Mouse (Mus musculus): Measurements from ENCODE around the gene Thpo.
A peak's percentile ranks its signal among the peaks of the same experiment; 100 is the strongest.

Gene Thpo

GRCm38 (mm10) chr16:20733731-20734730 is at the start of gene Thpo:
Gene Thpo, minus strand, starts transcription at chr16:20734511.
- DNase-seq: peak; percentile 69

GRCm38 (mm10) chr16:20783891-20784290 is 49.6 kb upstream of the Thpo start:
- no peak for DNase-seq

DNA sequence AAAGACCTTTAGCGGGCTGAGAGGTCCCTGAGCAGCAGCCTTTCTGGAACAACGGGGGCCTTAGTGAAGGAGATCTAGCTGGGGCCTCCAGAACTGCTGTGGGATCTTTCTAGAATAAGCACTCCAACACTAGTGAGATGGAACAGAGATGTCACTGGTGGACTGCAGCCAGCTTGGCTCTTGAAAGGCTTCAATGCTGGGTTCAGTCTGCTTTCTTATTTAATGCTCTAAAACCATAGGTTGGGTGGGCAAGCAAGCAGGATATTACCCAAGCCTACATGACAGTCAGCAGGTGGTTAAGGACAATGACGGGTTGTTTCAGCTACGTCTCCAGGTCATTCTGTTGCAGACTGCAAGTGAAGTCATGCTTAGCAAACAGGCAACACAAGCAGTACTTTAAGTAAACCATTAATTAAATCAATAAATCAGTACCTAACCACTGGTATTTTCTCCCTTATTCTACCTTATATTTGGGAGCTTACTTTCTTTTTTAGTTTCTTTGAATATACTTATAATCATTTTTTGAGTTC is 46.9 kb upstream of the Thpo start:
- no peak for DNase-seq

GRCm38 (mm10) chr16:20779846-20780245 is 45.5 kb upstream of the Thpo start:
- DNase-seq: peak; percentile 68

GRCm38 (mm10) chr16:20775021-20775420 is 40.7 kb upstream of the Thpo start:
- peak; percentile 58 for DNase-seq

DNA sequence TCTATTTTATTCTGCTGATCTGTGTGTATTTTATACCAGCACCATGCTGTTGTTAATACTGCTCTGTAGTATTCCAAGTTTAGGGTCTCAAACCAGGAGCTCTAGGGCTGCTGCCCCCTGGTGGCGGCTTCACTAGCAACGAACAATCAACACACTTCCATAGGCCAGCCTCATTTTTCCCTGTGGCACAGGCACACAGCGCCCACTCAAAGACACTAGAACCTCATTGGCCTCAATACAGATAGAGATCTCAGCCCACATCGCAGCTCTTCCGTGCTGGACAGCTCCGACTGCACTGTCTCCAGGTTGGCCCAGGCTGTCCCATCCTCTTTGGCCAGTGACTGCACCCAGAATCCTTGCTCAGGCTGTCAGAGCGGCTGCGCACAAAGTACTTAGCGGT is 30.9 kb upstream of the Thpo start:
- DNase-seq: no peak

- no peak for DNase-seq
Observed at GRCm38 (mm10) chr16:20761681-20762080, 27.4 kb upstream of the Thpo start.

- DNase-seq: no peak
Observed at GRCm38 (mm10) chr16:20757385-20757784, 23.1 kb upstream of the Thpo start.

DNA sequence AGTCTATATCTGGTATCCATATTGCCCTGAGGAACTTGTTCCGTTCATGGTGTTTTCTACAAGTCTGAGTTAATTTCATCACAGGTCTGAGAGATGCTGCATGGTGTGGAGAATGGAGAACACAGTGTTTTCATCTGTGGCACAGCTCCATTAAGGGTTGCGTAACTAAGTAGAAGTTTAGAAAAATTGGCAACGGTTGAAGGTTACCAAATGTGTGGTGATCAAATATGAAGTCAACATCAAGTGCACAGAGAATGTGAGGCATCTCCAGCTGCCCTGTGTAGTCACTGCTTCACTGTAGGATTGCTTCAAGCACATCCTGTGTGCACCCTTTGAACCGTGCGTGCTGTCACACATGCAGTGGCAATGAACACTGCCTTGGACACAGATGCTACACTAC is 21.7 kb upstream of the Thpo start:
- no peak for DNase-seq

DNA sequence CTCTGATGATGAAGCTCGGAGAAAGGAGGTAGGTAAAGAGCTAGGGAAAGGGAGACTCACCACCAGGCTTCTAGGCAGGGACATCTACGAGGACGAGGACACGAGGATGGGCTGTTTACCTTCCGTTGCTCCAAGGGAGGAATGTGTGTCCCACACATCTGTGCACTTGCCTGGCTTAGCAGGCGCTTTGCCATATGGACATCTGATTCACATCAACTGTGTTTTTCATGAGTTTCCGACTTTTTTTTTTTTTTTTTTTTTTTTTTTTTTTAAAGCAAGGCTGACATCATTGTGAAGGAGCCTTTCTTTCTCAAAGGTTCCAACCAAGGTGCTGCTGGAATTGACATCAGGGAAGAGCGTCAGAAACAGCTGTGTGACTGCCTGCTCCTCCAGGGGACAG is 16.2 kb upstream of the Thpo start:
- DNase-seq: no peak

DNA sequence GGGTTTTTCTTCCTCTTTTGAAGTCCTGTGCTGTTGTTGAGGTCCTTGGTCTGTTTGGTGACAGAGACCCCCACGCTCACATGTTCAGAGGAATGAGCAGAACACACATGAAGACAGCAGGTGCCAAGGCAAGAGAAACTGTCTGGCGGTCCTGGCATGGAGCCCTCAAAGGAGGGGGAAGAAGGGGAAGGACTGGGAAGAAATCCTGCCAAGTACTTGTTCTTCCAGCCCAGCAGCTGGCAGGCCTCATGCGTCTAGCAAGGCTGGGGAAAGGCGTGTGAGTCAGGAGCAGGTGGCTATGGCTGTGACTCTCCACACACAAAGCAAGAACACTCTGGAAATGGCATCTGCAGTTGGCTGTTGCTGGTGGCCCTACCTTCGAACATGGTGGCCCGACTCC is 12.3 kb upstream of the Thpo start:
- no peak for DNase-seq

- DNase-seq: no peak
Observed at GRCm38 (mm10) chr16:20739845-20740244, 5.5 kb upstream of the Thpo start.

GRCm38 (mm10) chr16:20736823-20737222 is 2.5 kb upstream of the Thpo start:
- DNase-seq: no peak

GRCm38 (mm10) chr16:20736168-20736567 is 1.9 kb upstream of the Thpo start:
- no peak for DNase-seq

DNA sequence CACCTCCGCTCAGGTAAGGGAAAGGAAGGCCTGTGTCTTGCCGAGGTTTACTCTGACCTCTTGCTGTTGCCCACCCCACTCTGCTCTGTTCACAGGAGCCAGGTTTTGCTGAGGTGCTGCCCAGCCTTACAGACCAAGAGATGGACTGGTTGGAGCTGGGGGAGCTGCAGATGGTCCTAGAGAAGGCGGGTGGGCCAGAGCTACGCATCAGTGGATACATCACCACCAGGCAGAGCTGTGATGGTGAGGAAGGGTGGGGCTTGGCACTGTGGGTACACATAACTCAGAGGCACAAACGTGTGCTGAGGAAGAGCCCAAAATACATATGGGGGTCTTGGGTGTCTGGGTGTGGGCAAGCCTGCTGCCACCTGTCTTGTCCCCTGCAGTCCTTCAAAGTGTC is 1.3 kb upstream of the Thpo start:
- DNase-seq: no peak

GRCm38 (mm10) chr16:20732925-20733730 is 1.2 kb downstream of the Thpo start, which contains the start of gene Chrd:
Gene Chrd, plus strand, starts transcription at chr16:20733127.
- DNase-seq: peak; percentile 82

DNA sequence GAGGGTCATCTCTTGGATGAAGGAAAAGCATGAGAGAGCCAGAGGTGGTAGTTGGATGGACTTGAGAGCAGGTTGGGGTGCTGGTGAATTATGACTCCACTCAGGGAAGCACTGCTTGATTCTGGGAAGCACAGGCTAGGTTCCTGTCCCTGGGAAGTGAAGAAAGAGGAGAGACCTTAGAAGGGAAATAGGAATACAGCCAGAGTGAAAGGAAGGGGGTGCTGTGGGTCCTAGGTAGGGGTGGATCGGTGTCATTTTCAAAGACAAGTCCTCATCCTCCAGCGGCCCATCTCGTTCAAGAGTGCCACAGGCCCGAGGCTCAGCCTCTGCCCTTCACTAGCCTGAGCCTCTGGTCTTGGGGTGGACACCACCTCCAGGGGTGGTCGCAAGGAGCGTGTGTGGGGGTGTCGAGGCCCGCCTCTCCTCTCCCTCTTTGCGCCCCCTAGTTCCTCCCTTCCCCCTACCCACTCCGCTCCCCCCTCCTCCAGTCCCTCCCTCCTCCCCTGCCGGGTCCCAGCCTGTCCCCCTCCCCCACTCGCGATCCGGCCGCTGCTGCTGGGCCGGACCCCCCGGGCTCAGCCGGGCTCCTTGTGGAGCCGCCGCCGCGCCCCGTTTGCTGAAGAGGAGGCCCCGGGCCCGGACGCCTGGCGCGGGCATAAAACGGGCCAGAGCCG is 1.9 kb downstream of the Thpo start:
- DNase-seq: peak; percentile 59

DNA sequence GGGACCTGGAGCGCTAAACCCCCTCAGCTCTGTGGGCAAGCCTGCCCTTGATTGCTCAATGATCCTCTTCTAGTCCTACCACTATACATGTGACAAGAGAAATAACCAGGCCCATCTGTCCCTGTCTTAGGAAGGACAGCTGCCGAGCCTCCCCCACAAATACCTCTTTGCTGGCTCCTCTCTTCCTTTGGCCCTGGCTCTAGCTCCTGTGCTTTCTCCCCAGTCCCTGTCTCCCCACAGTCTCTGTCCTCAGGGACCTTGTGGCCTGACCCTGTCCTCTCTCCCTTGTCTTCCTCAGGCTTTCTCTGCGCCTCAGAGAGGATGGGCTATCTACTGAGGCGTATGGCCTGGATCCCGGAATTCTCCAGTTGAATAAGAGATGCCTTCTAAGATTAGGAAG is 2.6 kb downstream of the Thpo start:
- DNase-seq: no peak

GRCm38 (mm10) chr16:20730293-20730711 is 4.0 kb downstream of the Thpo start:
- no peak for DNase-seq

DNA sequence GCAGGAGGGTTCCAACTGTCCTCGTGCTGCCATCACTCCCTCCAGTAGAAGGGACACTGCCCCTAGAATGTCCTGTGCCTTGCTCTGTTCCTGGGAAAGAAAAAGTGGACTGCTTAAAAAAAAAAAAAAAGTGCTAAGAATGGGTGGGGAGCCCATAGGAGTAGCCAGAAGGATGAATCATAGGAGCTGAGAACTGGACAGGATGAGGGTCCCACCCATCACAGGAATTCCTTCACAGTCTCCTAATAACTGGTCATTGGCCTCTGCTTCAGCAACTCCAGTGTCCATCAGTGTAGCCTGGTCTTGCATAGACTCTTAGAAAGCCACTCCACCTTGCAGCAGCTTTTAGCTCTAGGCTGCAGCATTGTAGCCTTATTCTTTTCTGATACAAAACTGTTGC is 7.9 kb downstream of the Thpo start:
- no peak for DNase-seq

GRCm38 (mm10) chr16:20725750-20726149 is 8.6 kb downstream of the Thpo start:
- DNase-seq: peak; percentile 4

GRCm38 (mm10) chr16:20725321-20725720 is 9.0 kb downstream of the Thpo start:
- peak; percentile 8 for DNase-seq

DNA sequence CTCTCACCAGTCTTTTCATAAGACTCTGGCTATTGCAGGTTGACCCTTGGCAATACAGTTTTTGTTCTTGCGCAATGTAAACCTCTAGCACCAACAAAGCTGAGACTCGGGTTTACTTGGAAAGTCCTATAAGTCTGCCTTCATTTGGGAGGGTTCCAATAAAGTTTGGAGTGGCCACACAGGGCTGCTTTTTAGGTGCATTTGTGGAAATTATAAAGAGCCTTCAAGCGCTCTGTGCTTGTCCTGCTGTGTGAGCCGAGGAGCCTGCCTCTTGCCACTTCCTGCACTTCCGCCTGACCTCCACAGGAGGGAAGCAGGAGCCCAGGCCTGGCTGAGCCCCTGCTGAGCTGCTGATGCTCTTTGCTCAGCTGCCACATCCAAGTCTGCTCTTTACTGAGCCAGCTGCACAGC is 10.0 kb downstream of the Thpo start:
- peak; percentile 25 for DNase-seq
